Mouse (Mus musculus) forebrain, embryonic 15.5 days (tissue): ENCODE results near the gene Slc22a21. TPM values are rescaled to one million over a fixed set of nuclear protein-coding genes. Genes with fewer than 3 reads are reported as not detected.

ENCODE experiments used
- ATAC-seq: fragments of 200-750 bp; cut with Nextera tagmentation; replicated peaks from 2 replicates; pipeline ENCODE4 v1.8.0; 2017; ENCODE audit warnings: mild to moderate bottlenecking, moderate TSS enrichment, moderate library complexity
- H3K27ac ChIP-seq: fragments of 300-500 bp; sonication (generic); replicated peaks from 2 replicates; pipeline ENCODE4 v1.5.1; 2015; ENCODE audit warnings: mild to moderate bottlenecking, inconsistent platforms
- H3K27me3 ChIP-seq: fragments of 300-500 bp; sonication (generic); 2 replicates; pipeline ENCODE4 v1.6.1; 2015; ENCODE audit warnings: inconsistent platforms
- H3K36me3 ChIP-seq: fragments of 300-500 bp; sonication (generic); 2 replicates; pipeline ENCODE4 v1.6.1; 2015; ENCODE audit warnings: mild to moderate bottlenecking, inconsistent platforms
- H3K4me1 ChIP-seq: fragments of 300-500 bp; sonication (generic); 2 replicates; pipeline ENCODE4 v1.6.1; 2015; ENCODE audit warnings: inconsistent platforms
- H3K4me2 ChIP-seq: fragments of 300-500 bp; sonication (generic); replicated peaks from 2 replicates; pipeline ENCODE4 v1.6.1; 2015; ENCODE audit warnings: mild to moderate bottlenecking, inconsistent platforms
- H3K4me3 ChIP-seq: fragments of 300-500 bp; sonication (generic); 2 replicates; pipeline ENCODE4 v1.5.1; 2015; ENCODE audit warnings: mild to moderate bottlenecking, inconsistent platforms
- H3K9ac ChIP-seq: fragments of 300-500 bp; sonication (generic); replicated peaks from 2 replicates; pipeline ENCODE4 v1.6.1; 2015; ENCODE audit warnings: mild to moderate bottlenecking, inconsistent platforms
- H3K9me3 ChIP-seq: fragments of 300-500 bp; sonication (generic); 2 replicates; pipeline ENCODE4 v1.6.1; 2016; ENCODE audit warnings: inconsistent platforms
- WGBS: fragments of 180-500 bp; shearing (Covaris S2); methylation state at CpG from one replicate; pipeline ENCODE4 v1.1.7; 2015; ENCODE audit warnings: mixed read lengths; 5-methylcytosine and 5-hydroxymethylcytosine counted together
- polyA plus RNA-seq: library from polyadenylated mRNA; unstranded; fragments of >200 nt; fragmentation: Nextera tagmentation; extraction: Ambion mirVana; gene quantifications from 2 replicates; pipeline ENCODE4 v1.2.1, GENCODE M21; 2015

Gene Slc22a21
- polyA plus RNA-seq = 0.84 and 1.2 TPM in 2 replicates

DNA sequence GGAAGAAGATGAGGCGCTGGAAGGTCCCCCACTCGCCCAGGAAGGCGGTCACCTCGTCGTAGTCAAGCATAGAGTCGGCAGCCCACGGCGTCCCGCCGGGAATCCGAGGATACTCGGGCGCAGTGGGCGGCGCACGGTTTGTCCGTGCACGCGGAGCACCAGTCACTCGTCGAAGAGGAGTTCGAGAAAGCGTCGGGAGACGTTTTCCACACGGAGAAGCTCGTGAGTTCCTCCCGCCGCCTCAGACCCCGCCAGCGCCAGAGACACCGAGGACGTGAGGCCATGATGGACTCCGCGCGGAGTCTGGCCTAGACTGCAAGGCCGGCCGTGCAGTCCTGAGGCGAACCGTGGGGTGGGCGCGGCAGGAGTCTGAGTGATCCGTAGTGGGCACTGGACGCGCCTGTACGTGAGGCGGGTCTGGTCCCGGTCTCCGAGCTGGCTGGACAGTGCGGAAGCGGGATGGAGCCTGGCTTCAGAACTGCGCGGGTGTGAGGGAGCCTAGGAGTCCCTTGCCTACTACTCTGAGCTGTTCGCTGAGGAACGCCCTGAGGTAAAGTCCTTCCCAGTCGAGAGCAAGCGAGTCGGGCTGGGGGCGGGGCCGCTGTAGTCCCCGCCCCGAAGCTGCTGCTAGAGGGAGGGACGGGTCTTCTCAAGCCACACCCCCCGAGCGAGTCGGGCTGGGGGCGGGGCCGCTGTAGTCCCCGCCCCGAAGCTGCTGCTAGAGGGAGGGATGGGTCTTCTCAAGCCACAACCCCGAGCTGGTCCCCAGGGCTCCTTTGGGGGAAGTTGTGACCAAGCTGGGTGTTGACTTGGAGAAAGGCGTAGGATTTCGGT lies at the start of gene Slc22a21:
Gene Slc22a21, minus strand, starts transcription at position 545 of the 834 bp plus-strand sequence.
- WGBS = 2% methylated on average over 73 of the region's 73 CpGs
- Histone ChIP-seq H3K36me3 (no peaks in the 10 kb centered on the region), H3K27me3 (peaks cover 13% of the 10 kb centered on the region; the same call in 1 of the 2 replicates)

DNA sequence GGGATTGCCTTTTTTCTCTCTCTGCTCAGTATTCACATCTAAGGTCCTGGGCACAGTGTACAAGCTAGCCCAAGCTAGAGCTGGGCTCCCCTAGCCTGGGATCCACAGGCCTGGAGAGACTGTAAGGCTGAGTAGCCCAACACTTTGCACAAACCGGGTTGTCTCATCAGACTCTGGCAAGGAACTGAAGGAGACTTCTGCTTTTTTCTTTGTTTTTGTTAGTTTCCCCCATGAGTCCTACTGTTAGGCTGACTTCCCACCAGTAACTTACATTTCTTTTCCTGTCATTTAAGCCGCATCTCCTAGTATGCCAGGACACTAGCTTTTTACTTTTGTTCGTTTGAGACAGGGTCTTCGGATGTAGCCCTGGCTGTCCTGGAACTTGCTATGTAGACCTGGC lies 48.9 kb upstream of the Slc22a21 start:
- no peak overlapping the region for H3K27ac ChIP-seq
- ATAC-seq = no peak
- 78% methylated on average over 4 of the region's 4 CpGs for WGBS
- H3K9me3 ChIP-seq = no peaks in the 10 kb centered on the region
- peak overlapping the region; percentile 97 for H3K4me2 ChIP-seq
- H3K4me3 ChIP-seq = peak overlapping the region; percentile 56; the same call in 1 of the 2 replicates
- no peaks in the 10 kb centered on the region for H3K36me3 ChIP-seq
- peaks cover 7% of the 10 kb centered on the region; the same call in 1 of the 2 replicates for H3K27me3 ChIP-seq
- peaks cover 13% of the 10 kb centered on the region for H3K4me1 ChIP-seq
- H3K9ac ChIP-seq = no peak overlapping the region

More for the DNA sequence above, at the start of gene Slc22a21:
- Histone ChIP-seq H3K9me3 (no peaks in the 10 kb centered on the region), H3K4me3 (peak within 1 kb of the TSS; percentile 53), H3K4me1 (peaks cover 9% of the 10 kb centered on the region), H3K27ac (no peak within 1 kb of the TSS), H3K9ac (peak within 1 kb of the TSS; percentile 50), H3K4me2 (peak within 1 kb of the TSS; percentile 92)
- ATAC-seq = peak; percentile 93

DNA sequence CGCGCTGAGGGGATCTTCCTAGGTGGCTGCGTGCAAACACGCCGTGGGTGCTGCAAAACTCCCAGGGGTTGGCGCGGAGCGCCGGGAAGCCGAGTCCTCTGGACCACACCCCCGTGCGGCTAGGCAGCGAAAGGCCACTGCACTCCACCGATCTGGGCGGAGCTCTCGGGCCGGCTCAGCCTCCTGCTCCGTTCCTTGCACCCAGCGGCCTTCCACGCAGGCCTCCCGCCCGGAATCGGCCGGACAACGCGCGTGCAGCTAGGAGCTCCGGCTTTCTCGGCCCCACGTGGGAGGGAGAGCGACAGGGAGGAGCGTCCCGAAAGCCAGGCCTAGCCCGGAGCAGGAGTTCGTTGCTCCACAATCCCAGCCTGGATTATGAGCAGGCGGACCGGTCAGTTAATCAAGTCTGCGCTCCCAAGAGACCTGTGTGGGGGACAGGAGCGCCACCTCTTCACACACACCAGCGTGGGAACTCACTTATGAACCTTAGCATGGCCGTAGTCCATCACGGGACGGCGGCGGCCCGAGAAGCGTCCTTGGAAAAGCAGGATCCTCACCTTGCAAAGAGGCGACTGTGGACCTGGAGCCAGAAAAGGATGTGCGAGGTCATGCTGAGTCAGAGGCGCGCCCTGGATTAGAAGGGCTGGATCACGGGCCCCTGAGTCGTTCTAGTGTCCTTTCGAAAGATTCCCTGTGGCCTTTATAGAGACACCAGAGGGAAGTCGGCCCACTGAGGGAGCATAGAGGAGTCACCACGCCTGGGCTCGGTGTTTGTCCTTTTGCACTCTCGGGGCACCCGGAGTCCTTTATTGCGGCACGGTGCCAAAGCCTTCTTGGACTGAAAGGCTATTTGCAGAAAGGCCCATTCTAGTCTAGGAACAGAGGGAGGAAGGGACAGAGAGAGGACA lies 48.2 kb upstream of the Slc22a21 start, which contains the start of gene Slc22a4:
Gene Slc22a4, minus strand, starts transcription at position 47 of the 908 bp plus-strand sequence.
- H3K9ac ChIP-seq = peak within 1 kb of the TSS; percentile 67
- ATAC-seq = peak; percentile 85
- H3K36me3 ChIP-seq = no peaks in the 10 kb centered on the region
- H3K4me2 ChIP-seq = peak within 1 kb of the TSS; percentile 97
- peaks cover 7% of the 10 kb centered on the region; the same call in 1 of the 2 replicates for H3K27me3 ChIP-seq
- no peak within 1 kb of the TSS for H3K27ac ChIP-seq
- peak within 1 kb of the TSS; percentile 56 for H3K4me3 ChIP-seq
- 1% methylated on average over 60 of the region's 61 CpGs for WGBS
- H3K4me1 ChIP-seq = peaks cover 13% of the 10 kb centered on the region
- H3K9me3 ChIP-seq = no peaks in the 10 kb centered on the region

DNA sequence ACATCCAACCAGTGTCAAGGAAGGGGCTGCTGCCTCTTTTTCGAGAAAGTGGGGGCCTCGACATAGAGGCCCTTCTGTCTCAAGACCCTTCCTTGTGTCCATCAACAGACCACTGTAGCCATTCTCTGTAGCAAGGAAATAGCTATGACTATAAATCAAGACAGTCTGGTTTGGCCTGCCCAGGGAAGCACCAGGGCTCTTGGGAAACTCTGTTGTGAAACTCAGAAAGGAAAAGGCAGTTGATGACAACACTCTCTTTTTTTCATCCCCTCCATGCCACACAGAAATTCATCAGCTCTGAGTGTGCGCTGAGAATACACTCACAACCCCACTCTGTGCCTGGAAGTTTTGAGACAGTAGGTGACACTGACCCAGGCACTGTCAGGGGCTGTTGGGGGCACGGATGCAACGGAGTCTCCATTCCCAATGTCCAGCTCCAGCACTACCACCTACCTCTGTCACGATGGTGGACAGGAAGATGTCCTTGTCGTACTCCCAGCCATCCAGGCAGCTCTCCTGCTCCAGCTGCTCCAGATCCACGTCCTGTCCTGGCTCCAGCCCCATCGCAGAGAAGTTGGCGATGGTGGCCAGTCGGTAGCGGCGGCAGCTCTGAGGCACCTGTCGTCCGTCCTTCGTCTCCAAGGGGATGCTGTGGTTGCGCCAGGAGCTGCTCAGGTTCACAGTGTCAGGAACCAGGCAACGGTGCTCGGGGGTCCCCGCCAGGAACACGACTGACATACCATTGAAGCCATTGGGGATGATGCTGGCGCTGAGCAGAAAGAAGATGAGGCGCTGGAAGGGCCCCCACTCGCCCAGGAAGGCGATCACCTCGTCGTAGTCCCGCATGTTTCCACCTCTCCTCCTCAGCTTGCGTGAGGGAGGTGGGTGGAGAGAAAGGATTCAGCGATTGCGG lies 47.3 kb upstream of the Slc22a21 start:
- no peaks in the 10 kb centered on the region for H3K36me3 ChIP-seq
- no peaks in the 10 kb centered on the region for H3K9me3 ChIP-seq
- peaks cover 7% of the 10 kb centered on the region; the same call in 1 of the 2 replicates for H3K27me3 ChIP-seq
- 14% methylated on average over 31 of the region's 31 CpGs for WGBS
- peak overlapping the region; percentile 97 for H3K4me2 ChIP-seq
- H3K27ac ChIP-seq = no peak overlapping the region
- H3K4me3 ChIP-seq = peak overlapping the region; percentile 56
- peak overlapping the region; percentile 67 for H3K9ac ChIP-seq
- ATAC-seq = no peak; the same call in 1 of the 2 replicates
- peaks cover 13% of the 10 kb centered on the region for H3K4me1 ChIP-seq

DNA sequence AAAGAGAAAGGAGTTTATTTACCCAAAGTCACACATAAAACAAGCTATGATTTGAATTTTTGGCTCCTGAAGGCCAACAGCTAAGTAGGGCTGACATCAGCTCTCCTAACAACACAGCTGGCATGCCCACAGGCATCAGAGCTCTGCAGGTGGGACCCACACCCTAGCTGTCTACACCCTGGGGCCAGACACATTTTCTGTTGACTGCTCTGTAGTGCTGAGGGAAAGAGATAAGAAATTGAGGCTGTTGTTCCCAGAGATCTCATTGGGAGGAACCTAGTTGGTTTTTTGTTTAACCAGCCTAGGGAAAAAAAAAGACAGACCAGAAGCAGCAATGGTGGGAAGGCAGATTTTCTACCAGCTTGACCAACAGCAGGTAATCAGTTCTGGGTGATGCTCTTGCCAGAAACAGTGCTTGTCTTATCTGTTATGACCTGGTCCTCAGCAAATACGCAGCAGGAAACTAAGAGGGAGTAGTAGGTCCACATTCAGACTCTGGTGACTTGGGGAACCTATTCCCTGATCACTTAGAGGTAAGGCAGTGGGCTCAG lies 46.4 kb upstream of the Slc22a21 start:
- 92% methylated on average over 1 of the region's 1 CpGs for WGBS
- no peak overlapping the region for H3K4me2 ChIP-seq

DNA sequence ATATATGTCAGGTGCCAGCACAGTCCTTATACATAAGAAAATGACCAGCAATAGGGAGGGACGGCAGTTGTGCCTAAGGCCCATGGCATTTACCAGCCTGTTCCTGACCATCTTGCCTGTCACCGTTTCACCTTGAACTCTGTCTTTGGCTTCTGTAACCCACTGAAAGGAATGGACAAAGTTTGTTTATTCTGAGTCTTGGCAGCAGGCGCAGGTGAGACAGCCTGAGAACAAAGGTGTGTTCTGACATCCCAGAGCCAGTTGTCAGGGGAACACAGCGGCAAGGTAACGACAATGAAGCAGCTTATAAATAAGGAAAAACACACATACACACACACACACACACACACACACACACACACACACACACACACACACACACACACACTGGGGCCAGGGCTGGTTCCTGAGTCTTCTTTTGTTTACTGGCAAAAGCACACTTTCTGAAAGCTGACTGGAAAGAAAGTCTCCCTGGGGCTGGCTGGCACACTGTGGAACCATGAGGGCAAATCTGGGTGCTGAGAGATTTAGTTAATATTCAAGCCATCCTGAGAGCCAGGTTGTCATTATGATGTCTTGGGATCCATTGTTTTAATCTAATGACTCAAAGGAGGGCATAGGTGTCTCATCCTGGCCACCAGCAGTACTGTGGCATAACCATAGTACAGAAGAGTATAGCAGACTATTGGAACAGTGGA lies 41.4 kb upstream of the Slc22a21 start:
- Histone ChIP-seq H3K9ac (no peak overlapping the region), H3K27ac (no peak overlapping the region), H3K4me1 (no peaks in the 10 kb centered on the region), H3K27me3 (no peaks in the 10 kb centered on the region), H3K4me2 (no peak overlapping the region), H3K36me3 (no peaks in the 10 kb centered on the region), H3K9me3 (no peaks in the 10 kb centered on the region), H3K4me3 (no peak overlapping the region)
- no peak for ATAC-seq
- WGBS = 86% methylated on average over 5 of the region's 5 CpGs

More for the DNA sequence above, 46.4 kb upstream of the Slc22a21 start:
- Histone ChIP-seq H3K4me1 (peaks cover 13% of the 10 kb centered on the region), H3K27me3 (peaks cover 7% of the 10 kb centered on the region; the same call in 1 of the 2 replicates), H3K9me3 (no peaks in the 10 kb centered on the region), H3K27ac (no peak overlapping the region), H3K9ac (no peak overlapping the region), H3K36me3 (no peaks in the 10 kb centered on the region), H3K4me3 (no peak overlapping the region)
- ATAC-seq = no peak

DNA sequence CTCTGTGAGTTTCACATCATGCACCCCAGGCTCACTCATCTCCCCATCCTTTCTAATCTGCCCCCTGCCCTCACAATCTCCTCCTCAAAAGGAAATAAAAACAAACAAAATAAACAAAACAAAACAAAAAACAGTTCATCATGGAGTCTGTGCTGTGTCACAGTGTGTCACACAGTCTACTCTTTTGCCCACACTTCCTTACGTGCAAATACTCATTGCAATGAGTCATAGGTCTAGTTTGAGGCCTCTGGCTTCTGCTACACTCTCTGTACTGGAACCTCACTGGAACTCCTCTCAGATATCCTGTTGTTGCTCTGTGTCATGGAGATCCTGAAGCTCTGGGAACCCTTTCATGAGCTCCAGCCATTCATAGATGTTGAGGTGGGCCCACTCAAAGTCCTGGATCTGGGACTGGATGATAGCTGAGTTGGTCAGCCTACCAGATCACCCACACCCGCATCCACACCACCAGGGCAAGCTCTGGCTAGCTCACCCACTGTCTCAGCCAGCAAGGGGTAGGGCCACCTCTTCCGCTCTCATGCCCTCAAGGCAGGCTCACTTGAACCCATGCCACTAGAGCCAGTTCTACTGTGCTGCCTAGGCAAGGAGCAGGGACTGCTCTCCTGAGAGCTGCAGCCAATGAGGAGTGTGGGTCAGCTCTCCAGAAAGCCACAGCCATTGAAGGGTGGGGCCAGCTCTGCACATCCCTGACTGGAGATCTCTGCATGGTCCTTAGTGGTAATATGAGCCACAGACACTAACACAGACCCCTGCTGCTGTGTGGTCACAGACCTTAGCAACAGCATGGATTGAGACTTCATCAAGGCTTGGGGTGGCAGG lies 39.0 kb upstream of the Slc22a21 start:
- H3K9me3 ChIP-seq = no peaks in the 10 kb centered on the region
- no peak overlapping the region for H3K4me2 ChIP-seq
- no peak for ATAC-seq
- H3K9ac ChIP-seq = no peak overlapping the region
- no peak overlapping the region for H3K4me3 ChIP-seq
- H3K36me3 ChIP-seq = no peaks in the 10 kb centered on the region
- 87% methylated on average over 3 of the region's 3 CpGs for WGBS
- H3K27me3 ChIP-seq = no peaks in the 10 kb centered on the region
- no peak overlapping the region for H3K27ac ChIP-seq
- no peaks in the 10 kb centered on the region for H3K4me1 ChIP-seq

DNA sequence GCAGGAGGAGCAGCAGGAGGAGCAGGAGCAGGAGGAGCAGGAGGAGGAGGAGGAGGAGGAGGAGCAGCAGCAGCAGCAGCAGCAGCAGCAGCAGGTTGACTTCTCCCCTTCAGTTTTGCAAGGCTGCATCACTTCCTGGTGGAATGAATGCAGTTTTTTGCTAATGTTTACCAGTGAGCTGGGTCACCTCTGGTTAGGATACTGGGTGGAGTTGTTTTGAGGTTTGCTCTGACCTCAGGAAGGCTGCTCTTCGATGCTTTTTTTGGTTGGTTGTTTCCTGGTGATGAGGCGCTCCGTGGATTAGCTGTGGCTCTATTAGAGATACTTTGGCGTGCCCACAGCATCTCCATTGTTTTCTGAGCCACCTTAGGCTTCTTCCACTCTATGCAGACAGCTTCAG lies 37.5 kb upstream of the Slc22a21 start:
- ATAC-seq = no peak
- 49% methylated on average over 4 of the region's 4 CpGs for WGBS
- no peak overlapping the region for H3K4me3 ChIP-seq

DNA sequence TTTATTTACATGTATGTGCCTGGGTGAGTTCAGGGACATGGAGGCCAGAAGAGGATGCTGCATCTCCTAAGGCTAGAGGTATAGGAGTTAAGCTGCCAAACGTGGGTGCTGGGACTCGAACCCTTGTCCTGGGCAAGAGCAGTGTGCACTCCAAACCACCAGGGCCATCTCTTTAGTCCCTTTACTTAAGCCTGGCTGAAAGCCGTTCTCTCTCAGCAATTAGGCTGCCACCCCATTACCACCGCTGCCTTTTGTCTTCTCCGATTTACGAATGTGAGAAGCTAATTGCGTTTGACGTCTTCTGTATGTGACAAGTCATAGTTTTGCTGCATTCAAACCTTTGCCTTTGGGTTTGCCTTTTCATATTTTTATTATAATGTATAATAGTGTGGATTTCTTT lies 35.9 kb upstream of the Slc22a21 start:
- H3K27me3 ChIP-seq = no peaks in the 10 kb centered on the region
- no peak overlapping the region for H3K9ac ChIP-seq
- ATAC-seq = no peak
- no peak overlapping the region for H3K4me2 ChIP-seq
- H3K4me1 ChIP-seq = no peaks in the 10 kb centered on the region
- no peaks in the 10 kb centered on the region for H3K9me3 ChIP-seq
- H3K36me3 ChIP-seq = no peaks in the 10 kb centered on the region
- no peak overlapping the region for H3K4me3 ChIP-seq
- WGBS = 42% methylated on average over 8 of the region's 8 CpGs
- no peak overlapping the region for H3K27ac ChIP-seq

More for the DNA sequence above, 37.5 kb upstream of the Slc22a21 start:
- H3K9me3 ChIP-seq = no peaks in the 10 kb centered on the region
- H3K4me1 ChIP-seq = no peaks in the 10 kb centered on the region
- no peak overlapping the region for H3K4me2 ChIP-seq
- no peak overlapping the region for H3K9ac ChIP-seq
- H3K27ac ChIP-seq = no peak overlapping the region
- no peaks in the 10 kb centered on the region for H3K27me3 ChIP-seq
- no peaks in the 10 kb centered on the region for H3K36me3 ChIP-seq

DNA sequence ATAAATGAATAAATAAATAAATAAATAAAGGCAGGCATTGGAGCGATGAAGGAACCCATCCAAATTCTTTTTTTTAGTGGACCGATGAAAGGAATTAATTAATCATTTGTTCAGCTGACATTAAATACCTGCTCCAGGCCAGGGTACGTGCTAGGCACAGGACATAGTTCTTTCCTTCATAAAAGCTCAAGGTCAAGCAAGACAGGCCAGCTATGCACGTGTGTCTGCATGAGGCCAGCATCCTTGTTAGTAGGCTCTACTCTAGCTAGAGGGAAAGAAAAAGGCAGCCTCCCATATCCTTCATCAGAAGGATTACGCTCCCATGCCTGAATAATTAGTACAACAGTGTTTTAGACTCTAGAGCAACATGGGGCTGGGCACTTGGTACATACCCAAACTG lies 32.8 kb upstream of the Slc22a21 start:
- Histone ChIP-seq H3K4me2 (no peak overlapping the region), H3K27me3 (no peaks in the 10 kb centered on the region), H3K4me3 (no peak overlapping the region), H3K9me3 (no peaks in the 10 kb centered on the region), H3K9ac (no peak overlapping the region), H3K36me3 (no peaks in the 10 kb centered on the region), H3K4me1 (no peaks in the 10 kb centered on the region), H3K27ac (no peak overlapping the region)
- WGBS = 79% methylated on average over 5 of the region's 5 CpGs
- no peak for ATAC-seq
